Mouse (Mus musculus) ES-E14 (cell line): ENCODE measurements around the gene Olfr204.

Source experiments
- CHD2 ChIP-seq: IDR thresholded peaks from 2 replicates; pipeline ENCODE4 v1.6.1; 2014; ENCODE audit warnings: mild to moderate bottlenecking, low read depth, low read length, inconsistent platforms
- MAFK ChIP-seq: IDR thresholded peaks from 2 replicates; pipeline ENCODE4 v1.6.1; 2014; ENCODE audit warnings: mild to moderate bottlenecking, low read depth, low read length, inconsistent platforms; ENCODE audit not compliant: insufficient read depth
- ZC3H11A ChIP-seq: IDR thresholded peaks from 2 replicates; pipeline ENCODE4 v1.6.1; 2012; ENCODE audit warnings: low read depth, mild to moderate bottlenecking, inconsistent platforms, low read length, borderline replicate concordance
- ZNF384 ChIP-seq: IDR thresholded peaks from 2 replicates; pipeline ENCODE4 v1.6.1; 2012; ENCODE audit warnings: low read depth, low read length, inconsistent platforms

DNA sequence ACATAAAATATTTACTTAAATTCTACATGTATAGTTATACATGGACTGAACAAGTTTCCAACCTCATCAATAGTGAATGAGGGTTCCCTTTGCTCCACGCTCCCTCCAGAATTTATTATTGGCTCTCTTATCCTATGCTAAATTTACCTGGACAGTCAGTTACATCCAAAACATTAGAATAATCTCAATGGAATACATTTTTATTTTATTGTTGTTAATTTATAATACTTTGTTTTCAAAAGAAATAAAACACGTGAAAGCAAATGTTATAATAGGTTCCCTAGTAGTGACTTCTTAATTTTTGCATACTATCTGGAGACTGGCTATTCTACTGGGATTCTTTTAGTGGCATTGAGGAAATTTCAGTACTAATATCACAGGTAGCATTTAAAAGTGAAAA lies 19.5 kb downstream of the Olfr204 start, which contains the start of gene Olfr203:
- no peak for TF ChIP-seq ZC3H11A
- no peak for TF ChIP-seq ZNF384
- TF ChIP-seq MAFK: no peak
- no peak for TF ChIP-seq CHD2
